In the genomic region with DNA sequence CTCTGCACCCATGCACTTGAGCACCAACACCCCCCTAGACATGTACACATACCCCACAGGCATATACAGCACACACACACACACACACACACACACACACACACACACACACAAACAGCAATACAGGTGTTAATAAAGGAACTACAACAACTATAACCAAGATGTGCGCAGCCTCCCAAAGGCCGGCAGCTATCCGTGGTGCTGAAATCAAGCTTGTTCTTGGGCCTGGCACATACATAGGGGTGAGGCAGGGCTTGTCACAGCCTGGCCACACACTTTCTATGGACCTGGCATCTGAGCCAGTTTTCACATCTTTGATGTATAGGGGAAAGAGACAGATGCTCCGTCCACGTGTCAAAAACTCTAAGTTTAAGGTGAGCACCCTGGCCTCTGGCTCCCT, we compare ENCODE assay signal across 10 mouse cellular contexts. TPM values are rescaled to one million over a fixed set of nuclear protein-coding genes. Genes with fewer than 3 reads are reported as not detected.
DNase-seq lines count a peak whose midpoint lies in the region; ATAC-seq and TF ChIP-seq lines count a peak whose summit lies in the region.
"Had no signal": no experiment of that assay in that cellular context is flagged by ENCODE, and none has a peak within 500 bp of the region (broad histone marks: within the 10 kb centered on the region; RNA-seq: fewer than 3 reads in every experiment).

No protein-coding gene starts in this region.

- no peak for ATAC-seq in kidney, embryonic 15.5 days (replicated peaks; ENCODE audit: low FRiP score)
- ATAC-seq in limb, embryonic 11.5 days (ENCODE audit: insufficient number of reproducible peaks, low FRiP score, low TSS enrichment, low read depth), result no peak
- ATAC-seq: intestine, postnatal 0 days had no signal

- no peak overlapping the region for H3K9ac ChIP-seq in kidney, embryonic 15.5 days
- no peak overlapping the region for H3K9ac ChIP-seq in CH12.LX (ENCODE audit: insufficient read depth, low read depth)
- no peak overlapping the region for H3K9ac ChIP-seq in limb, embryonic 11.5 days (ENCODE audit: low read length)

- dilution Hi-C loops in CH12.LX (cut with MboI; ENCODE audit: extremely low pct_ligation_motif_present, extremely low pct_unique_long_range_greater_than_20kb, low sequenced_read_pairs), result no loop called here

- H3K36me3 ChIP-seq in kidney, embryonic 15.5 days, result no peaks in the 10 kb centered on the region
- H3K36me3 ChIP-seq in CH12.LX (replicated peaks in 1 of 2; ENCODE audit: control insufficient read depth in 1 of 2, insufficient read depth in 1 of 2, low read length in 1 of 2), result no peaks in the 10 kb centered on the region
- no peaks in the 10 kb centered on the region for H3K36me3 ChIP-seq in limb, embryonic 11.5 days (ENCODE audit: control insufficient read depth, insufficient read depth, low read length)

- H3K79me2 ChIP-seq in CH12.LX (replicated peaks; ENCODE audit: control insufficient read depth, extremely low read depth, insufficient read depth, poor library complexity, severe bottlenecking), result no peaks in the 10 kb centered on the region

- H3K4me1 ChIP-seq in kidney, embryonic 15.5 days, result no peaks in the 10 kb centered on the region
- H3K4me1 ChIP-seq in CH12.LX (ENCODE audit: control insufficient read depth in 1 of 2, insufficient read depth in 2 of 2), result no peaks in the 10 kb centered on the region
- H3K4me1 ChIP-seq in limb, embryonic 11.5 days (ENCODE audit: control insufficient read depth, insufficient read depth, low read length), result no peaks in the 10 kb centered on the region
- H3K4me1 ChIP-seq: megakaryocyte, embryonic 14.5 days had no signal

- 19% methylated on average over 5 of the region's 5 CpGs for WGBS in kidney, embryonic 15.5 days
- 20% methylated on average over 5 of the region's 5 CpGs for WGBS in limb, embryonic 11.5 days

- no peaks in the 10 kb centered on the region for H3K9me3 ChIP-seq in kidney, embryonic 15.5 days (replicated peaks)
- peaks cover 8% of the 10 kb centered on the region for H3K9me3 ChIP-seq in CH12.LX (replicated peaks; ENCODE audit: low read length)
- H3K9me3 ChIP-seq in limb, embryonic 11.5 days (ENCODE audit: control insufficient read depth, low read length), result no peaks in the 10 kb centered on the region

- H3K4me2 ChIP-seq in kidney, embryonic 15.5 days, result no peak overlapping the region
- H3K4me2 ChIP-seq in CH12.LX (ENCODE audit: insufficient read depth, low read depth, poor library complexity, severe bottlenecking), result no peak overlapping the region
- H3K4me2 ChIP-seq in limb, embryonic 11.5 days (ENCODE audit: low read depth, severe bottlenecking), result no peak overlapping the region

- no peak overlapping the region for H3K4me3 ChIP-seq in kidney, embryonic 15.5 days (replicated peaks)
- no peak overlapping the region for H3K4me3 ChIP-seq in CH12.LX (replicated peaks in 1 of 3; ENCODE audit: low read depth in 2 of 3, low read length in 2 of 3, poor library complexity in 1 of 3)
- H3K4me3 ChIP-seq in limb, embryonic 11.5 days (ENCODE audit: low read depth, low read length), result no peak overlapping the region
- no peak overlapping the region for H3K4me3 ChIP-seq in layer of hippocampus, adult 2 months
- H3K4me3 ChIP-seq: megakaryocyte, embryonic 14.5 days had no signal

- no peak for TF ChIP-seq EP300 in CH12.LX (IDR thresholded peaks at IDR 0.05; ENCODE audit: low read length)

- DNase-seq in kidney, adult 18-20 months, result peak; percentile 18
- DNase-seq in CH12.LX (ENCODE audit: extremely low read depth), result peak; percentile 32
- DNase-seq in adrenal gland, postnatal 14 days, result peak; percentile 73
- peak; percentile 82 for DNase-seq in limb, embryonic 11.5 days (ENCODE audit: low spot score)
- no peak for DNase-seq in natural killer cell, adult 2 months (ENCODE audit: low spot score in 2 of 2)
- DNase-seq in right cerebral cortex, postnatal 4 days, result no peak
- no peak for DNase-seq in layer of hippocampus, adult 2 months (ENCODE audit: low spot score in 2 of 2)

- H3K27ac ChIP-seq in kidney, embryonic 15.5 days, result no peak overlapping the region
- no peak overlapping the region for H3K27ac ChIP-seq in CH12.LX (ENCODE audit: insufficient read depth, low read depth)
- no peak overlapping the region for H3K27ac ChIP-seq in limb, embryonic 11.5 days (replicated peaks; ENCODE audit: low read depth, low read length)
- H3K27ac ChIP-seq in layer of hippocampus, adult 2 months, result no peak overlapping the region

- no peak for TF ChIP-seq CTCF in CH12.LX (conservative IDR thresholded peaks at IDR 0.05 in 1 of 2, IDR thresholded peaks at IDR 0.05 in 1 of 2; ENCODE audit: low read depth in 2 of 2, low read length in 2 of 2)
- TF ChIP-seq CTCF in layer of hippocampus, adult 2 months (conservative IDR thresholded peaks at IDR 0.05), result no peak

- in situ Hi-C loops in CH12.LX (cut with MboI; ENCODE audit: low pct_ligation_motif_present, low pct_unique_long_range_greater_than_20kb, low sequenced_read_pairs), result no loop called here

- TF ChIP-seq RAD21 in CH12.LX (IDR thresholded peaks at IDR 0.05; ENCODE audit: low read depth, low read length), result no peak

- 0 out of 2 replicates have a peak, but pooled peaks cover 5% of the 10 kb centered on the region for H3K27me3 ChIP-seq in kidney, embryonic 15.5 days
- H3K27me3 ChIP-seq in CH12.LX (replicated peaks), result peaks cover 79% of the 10 kb centered on the region
- no peaks in the 10 kb centered on the region for H3K27me3 ChIP-seq in limb, embryonic 11.5 days (ENCODE audit: control insufficient read depth, insufficient read depth, low read length)

- no peak for TF ChIP-seq POLR2A in CH12.LX (IDR thresholded peaks at IDR 0.05; ENCODE audit: low read depth, low read length)

TF ChIP-seq in CH12.LX, 34 proteins besides CTCF, POLR2A, EP300 and RAD21:
- TF ChIP-seq USF2 (conservative IDR thresholded peaks at IDR 0.05; ENCODE audit: low read depth, low read length), result no peak
- TF ChIP-seq MAX (IDR thresholded peaks at IDR 0.05; ENCODE audit: low read length), result no peak
- peak; percentile 55 for TF ChIP-seq NRF1 (IDR thresholded peaks at IDR 0.05; ENCODE audit: low read depth, low read length)
- TF ChIP-seq TCF12 (IDR thresholded peaks at IDR 0.05; ENCODE audit: low read depth, low read length), result no peak

RNA-seq across cellular contexts. Expression of a gene that starts 36.7 kb away (rescaled TPM):
- polyA plus RNA-seq in kidney, embryonic 15.5 days (2015; fragmentation: Nextera tagmentation; extraction: Ambion mirVana), result 0.55 and 1.2 TPM in 2 replicates
- total RNA-seq in CH12.LX (2012; rRNA removed) (not detected in 2 replicates), CH12.LX (2014; rRNA removed) (not detected in 2 replicates)
- polyA plus RNA-seq in CH12.LX (2012; ENCODE audit: insufficient read length, low read depth), result not detected in 2 replicates
- total RNA-seq in adrenal gland, postnatal 14 days (2021), result 2.7 and 4.3 TPM in 2 replicates
- not detected in 2 replicates for polyA plus RNA-seq in limb, embryonic 11.5 days (2014; fragmentation: Nextera tagmentation; extraction: Ambion mirVana)
- total RNA-seq in layer of hippocampus, adult 2 months (2021), result 10 to 100 TPM; 80.9 to 81.4 TPM

RNA-seq across cellular contexts. Expression of a gene that starts 44.3 kb away (rescaled TPM):
- polyA plus RNA-seq in kidney, embryonic 15.5 days (2015; fragmentation: Nextera tagmentation; extraction: Ambion mirVana), result 70.0 and 72.9 TPM in 2 replicates
- total RNA-seq in CH12.LX (2012; rRNA removed), result 0.97 and 1.1 TPM in 2 replicates
- total RNA-seq in CH12.LX (2014; rRNA removed), result 1.7 and 2.6 TPM in 2 replicates
- 3.6 and 3.8 TPM in 2 replicates for polyA plus RNA-seq in CH12.LX (2012; ENCODE audit: insufficient read length, low read depth)
- 64.7 and 97.7 TPM in 2 replicates for total RNA-seq in adrenal gland, postnatal 14 days (2021)
- polyA plus RNA-seq in limb, embryonic 11.5 days (2014; fragmentation: Nextera tagmentation; extraction: Ambion mirVana), result 30.7 and 35.4 TPM in 2 replicates
- total RNA-seq in layer of hippocampus, adult 2 months (2021), result 10 to 100 TPM; 15.4 to 16.8 TPM

Comparison
In these comparisons a context has a peak if more than half of its experiments do, and no peak if none do; other contexts are left out.
1. DNase-seq: peak in kidney, adult 18-20 months (single experiment), CH12.LX (single experiment), adrenal gland, postnatal 14 days (single experiment) and limb, embryonic 11.5 days (single experiment); none in natural killer cell, adult 2 months (0 of 2), right cerebral cortex, postnatal 4 days (single experiment) and layer of hippocampus, adult 2 months (0 of 2).
2. RNA of a gene that starts 36.7 kb away (total RNA-seq): 80.9 to 81.4 TPM in layer of hippocampus, adult 2 months; 2.7 to 4.3 TPM in adrenal gland, postnatal 14 days and not detected in CH12.LX; every median in the first group is over 10 times any median in the second.
3. RNA of a gene that starts 44.3 kb away (total RNA-seq): 64.7 to 97.7 TPM in adrenal gland, postnatal 14 days and 15.4 to 16.8 TPM in layer of hippocampus, adult 2 months; 0.97 to 2.6 TPM in CH12.LX; every median in the first group is over 4 times any median in the second.